Mouse (Mus musculus) activated CD4-positive, CD25-positive, alpha-beta regulatory T cell, adult 4 months (primary cell): ENCODE data around the gene A630076J17Rik. TPM values are rescaled to one million over a fixed set of nuclear protein-coding genes. Genes with fewer than 3 reads are reported as not detected.

ENCODE experiments used
- ATAC-seq: one replicate; pipeline ENCODE4 v1.8.0; 2017
- polyA plus RNA-seq, 2 experiments: library from polyadenylated mRNA; unstranded; fragments of 100-300 nt; shearing (Covaris generic); gene quantifications; one replicate each; pipeline ENCODE4 v1.2.1; 2017

A630076J17Rik gene
- polyA plus RNA-seq, 2 experiments from 2014 or later = not detected

DNA sequence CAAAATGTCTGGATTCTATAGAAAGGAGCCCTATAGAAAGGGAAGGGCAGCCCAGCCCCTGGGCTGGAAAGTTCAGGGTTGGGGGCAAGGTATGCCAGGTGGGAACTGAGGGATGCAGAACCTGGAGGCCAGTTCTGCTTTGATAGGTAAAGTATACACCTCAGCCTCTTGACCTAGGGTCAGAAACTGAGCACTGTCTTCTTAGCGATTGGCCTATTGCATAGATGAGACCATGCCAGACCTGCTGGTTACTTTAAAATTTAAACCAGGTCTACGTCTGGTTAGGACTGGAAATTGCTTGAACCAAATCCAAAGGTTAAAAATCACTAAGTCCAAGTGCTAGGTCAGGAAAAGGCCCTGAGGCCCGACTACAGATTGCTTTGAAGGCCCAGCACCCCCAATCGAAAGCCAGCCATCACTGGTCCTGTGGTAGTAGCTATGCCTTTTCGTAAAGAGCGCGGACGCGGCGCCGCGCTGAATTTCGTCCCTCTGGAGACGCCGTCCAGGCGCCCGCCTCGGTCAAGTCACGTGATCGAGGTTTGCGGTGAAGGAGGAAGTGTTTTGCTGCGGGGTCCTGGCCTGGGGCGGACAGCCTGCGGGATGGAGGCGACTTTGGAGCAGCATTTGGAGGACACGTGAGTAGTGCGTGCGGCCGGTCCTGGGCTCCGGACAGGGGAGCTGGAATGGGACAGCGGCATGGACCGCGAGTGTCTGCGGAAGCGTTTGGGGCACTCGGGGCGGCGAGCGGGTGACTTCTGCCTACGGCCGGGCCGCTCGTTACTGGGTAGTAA, 48.3 kb downstream of the A630076J17Rik start, which contains the start of gene Lamtor5:
TSS of gene Lamtor5 (plus strand) at position 380 of the 791 bp plus-strand sequence.
- ATAC-seq = peak; percentile 77

Other genes starting within 250 kb of the A630076J17Rik start
- gene Kcna3, start 194.4 kb upstream of the A630076J17Rik start, polyA plus RNA-seq = 10 to 100 TPM in 1 of 2 experiments, 1 to 10 TPM in 1; 9.3 to 10.1 TPM
- under 1 TPM; 0.10 to 0.13 TPM for gene Kcna2, start 129.5 kb upstream of the A630076J17Rik start, polyA plus RNA-seq
- not detected for gene Kcna10, start 47.6 kb upstream of the A630076J17Rik start, polyA plus RNA-seq
- under 1 TPM in 1 of 2 experiments, not detected in 1; 0.90 TPM for gene Cym, start 8.9 kb upstream of the A630076J17Rik start, polyA plus RNA-seq
- under 1 TPM; 0.15 to 0.33 TPM for gene Prok1, start 9.1 kb downstream of the A630076J17Rik start, polyA plus RNA-seq
- 100 to 1,000 TPM; 223 to 224 TPM for gene Lamtor5, start 48.2 kb downstream of the A630076J17Rik start, polyA plus RNA-seq
- gene Slc16a4, start 60.6 kb downstream of the A630076J17Rik start, polyA plus RNA-seq = 1 to 10 TPM in 1 of 2 experiments, under 1 TPM in 1; 0.57 to 2.6 TPM
- 10 to 100 TPM; 13.2 to 19.5 TPM for gene Rbm15, start 103.1 kb downstream of the A630076J17Rik start, polyA plus RNA-seq
- not detected for gene Kcnc4, start 228.9 kb downstream of the A630076J17Rik start, polyA plus RNA-seq